Mouse (Mus musculus) small intestine, adult 2 months (tissue): ENCODE measurements around the gene Fam129a. TPM values are rescaled to one million over a fixed set of nuclear protein-coding genes. Genes with fewer than 3 reads are reported as not detected.

ENCODE experiments used
- H3K27ac ChIP-seq: fragments of 200-500 bp; 2 replicates; pipeline ENCODE4 v1.5.1; 2012; ENCODE audit warnings: low read depth, low read length, control low read depth, inconsistent platforms; ENCODE audit not compliant: insufficient read depth
- H3K27me3 ChIP-seq: fragments of 200-500 bp; 2 replicates; pipeline ENCODE4 v1.6.1; 2012; ENCODE audit warnings: mild to moderate bottlenecking, moderate library complexity, low read length, inconsistent platforms; ENCODE audit not compliant: control insufficient read depth, insufficient read depth
- H3K36me3 ChIP-seq: fragments of 200-500 bp; 2 replicates; pipeline ENCODE4 v1.6.1; 2012; ENCODE audit warnings: mild to moderate bottlenecking, low read length, control low read depth, inconsistent platforms; ENCODE audit not compliant: control insufficient read depth, insufficient read depth
- H3K4me1 ChIP-seq: fragments of 200-500 bp; 2 replicates; pipeline ENCODE4 v1.6.1; 2012; ENCODE audit warnings: low read length, inconsistent platforms, mixed read lengths; ENCODE audit not compliant: control insufficient read depth, insufficient read depth, insufficient read length
- H3K4me3 ChIP-seq: fragments of 200-500 bp; 2 replicates; pipeline ENCODE4 v1.5.1; 2012; ENCODE audit warnings: low read depth, mild to moderate bottlenecking, control low read depth, inconsistent platforms, low read length, moderate library complexity
- CTCF ChIP-seq: fragments of 200-500 bp; IDR thresholded peaks from 2 replicates; pipeline ENCODE4 v1.5.1; 2012; ENCODE audit warnings: low read depth, mild to moderate bottlenecking, control low read depth, inconsistent platforms, low read length, moderate library complexity, mixed read lengths; ENCODE audit not compliant: insufficient replicate concordance, insufficient read length; ENCODE audit errors: extremely low read depth
- POLR2A ChIP-seq: fragments of 200-500 bp; IDR thresholded peaks from 2 replicates; pipeline ENCODE4 v1.6.1; 2012; ENCODE audit warnings: low read depth, mild to moderate bottlenecking, control low read depth, inconsistent platforms, low read length, moderate library complexity
- WGBS: fragments of 180-500 bp; shearing (Covaris S2); methylation state at CpG from one replicate; pipeline ENCODE4 v1.1.7; 2018; 5-methylcytosine and 5-hydroxymethylcytosine counted together
- polyA plus RNA-seq: library from polyadenylated mRNA; depleted of rRNA; stranded (reverse); fragments of >200 nt; gene quantifications from 2 replicates; pipeline ENCODE4 v1.2.3, GENCODE M21; 2012

The Fam129a gene
- polyA plus RNA-seq, 1 experiment = 1.6 TPM

DNA sequence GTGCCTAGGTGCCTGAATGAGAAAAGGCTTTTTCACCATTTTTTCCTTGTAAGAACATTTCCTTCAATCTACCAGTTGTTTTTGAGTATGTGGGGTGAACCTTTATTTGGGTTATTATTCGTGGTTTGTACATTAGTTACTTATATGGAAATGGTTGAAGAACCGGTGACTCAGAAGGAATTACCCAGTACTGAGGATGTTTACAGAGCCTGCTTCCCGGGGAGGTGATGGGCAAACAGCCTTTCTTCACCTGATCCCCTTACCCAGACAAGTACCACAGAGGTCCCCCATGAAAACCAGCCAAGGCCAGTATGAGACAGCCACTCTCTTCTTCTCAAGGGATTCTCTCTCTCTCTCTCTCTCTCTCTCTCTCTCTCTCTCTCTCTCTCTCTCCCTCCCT lies 47.3 kb downstream of the Fam129a start:
- 0 out of 2 replicates have a peak, but pooled peaks cover 3% of the 10 kb centered on the region for H3K4me1 ChIP-seq
- no peak for TF ChIP-seq CTCF
- H3K36me3 ChIP-seq = no peaks in the 10 kb centered on the region
- no peak overlapping the region for H3K27ac ChIP-seq
- WGBS = 29% methylated on average over 3 of the region's 3 CpGs
- no peak overlapping the region for H3K4me3 ChIP-seq
- 0 out of 2 replicates have a peak, but pooled peaks cover 3% of the 10 kb centered on the region for H3K27me3 ChIP-seq

DNA sequence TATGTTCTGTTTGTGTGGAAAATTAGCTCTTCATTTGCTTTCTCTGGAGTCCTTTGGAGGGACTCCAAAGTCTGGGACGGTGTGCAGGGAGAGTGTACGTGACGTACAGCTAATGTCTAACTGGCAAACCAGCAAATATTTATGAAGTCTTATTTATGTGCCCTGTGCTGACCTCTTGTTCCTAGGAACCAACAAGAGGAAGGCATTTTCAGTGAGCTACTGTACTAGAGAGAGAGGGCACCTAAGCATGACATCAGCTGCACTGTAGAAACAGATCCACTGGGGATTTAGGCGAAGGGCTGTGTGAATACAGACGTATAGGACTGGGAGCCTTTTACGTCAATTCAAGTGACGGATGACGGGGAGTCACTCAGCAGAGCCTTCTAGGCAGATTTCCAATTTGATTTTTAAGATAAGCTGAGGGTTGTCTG lies 48.3 kb downstream of the Fam129a start:
- no peak overlapping the region for H3K4me3 ChIP-seq
- TF ChIP-seq CTCF (no peak), POLR2A (no peak)
- 61% methylated on average over 8 of the region's 8 CpGs for WGBS
- H3K27me3 ChIP-seq = 0 out of 2 replicates have a peak, but pooled peaks cover 3% of the 10 kb centered on the region
- H3K4me1 ChIP-seq = 0 out of 2 replicates have a peak, but pooled peaks cover 3% of the 10 kb centered on the region
- H3K27ac ChIP-seq = no peak overlapping the region
- no peaks in the 10 kb centered on the region for H3K36me3 ChIP-seq

DNA sequence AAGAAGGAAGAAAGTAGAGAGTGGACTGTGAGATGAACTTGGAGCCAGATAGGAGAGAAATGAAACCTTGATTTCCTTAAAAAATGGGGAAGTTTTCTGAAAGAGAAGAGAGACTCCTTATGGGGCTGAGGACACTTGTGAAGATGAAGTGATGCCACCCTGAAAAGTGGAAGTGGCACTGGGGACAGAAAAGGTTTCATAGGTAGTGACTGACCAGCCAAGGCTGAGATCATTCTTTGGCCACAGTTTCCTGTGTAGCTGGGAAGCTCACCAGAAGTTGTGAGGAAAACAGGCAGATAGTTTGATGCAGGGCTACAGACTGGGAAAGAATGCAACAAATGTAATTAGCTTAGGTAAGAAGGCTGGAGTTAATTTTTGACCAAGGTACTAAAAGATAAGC lies 49.7 kb downstream of the Fam129a start:
- Histone ChIP-seq H3K4me3 (no peak overlapping the region), H3K27ac (no peak overlapping the region), H3K4me1 (0 out of 2 replicates have a peak, but pooled peaks cover 3% of the 10 kb centered on the region), H3K27me3 (0 out of 2 replicates have a peak, but pooled peaks cover 3% of the 10 kb centered on the region), H3K36me3 (no peaks in the 10 kb centered on the region)
- no peak for TF ChIP-seq CTCF
- no peak for TF ChIP-seq POLR2A

DNA sequence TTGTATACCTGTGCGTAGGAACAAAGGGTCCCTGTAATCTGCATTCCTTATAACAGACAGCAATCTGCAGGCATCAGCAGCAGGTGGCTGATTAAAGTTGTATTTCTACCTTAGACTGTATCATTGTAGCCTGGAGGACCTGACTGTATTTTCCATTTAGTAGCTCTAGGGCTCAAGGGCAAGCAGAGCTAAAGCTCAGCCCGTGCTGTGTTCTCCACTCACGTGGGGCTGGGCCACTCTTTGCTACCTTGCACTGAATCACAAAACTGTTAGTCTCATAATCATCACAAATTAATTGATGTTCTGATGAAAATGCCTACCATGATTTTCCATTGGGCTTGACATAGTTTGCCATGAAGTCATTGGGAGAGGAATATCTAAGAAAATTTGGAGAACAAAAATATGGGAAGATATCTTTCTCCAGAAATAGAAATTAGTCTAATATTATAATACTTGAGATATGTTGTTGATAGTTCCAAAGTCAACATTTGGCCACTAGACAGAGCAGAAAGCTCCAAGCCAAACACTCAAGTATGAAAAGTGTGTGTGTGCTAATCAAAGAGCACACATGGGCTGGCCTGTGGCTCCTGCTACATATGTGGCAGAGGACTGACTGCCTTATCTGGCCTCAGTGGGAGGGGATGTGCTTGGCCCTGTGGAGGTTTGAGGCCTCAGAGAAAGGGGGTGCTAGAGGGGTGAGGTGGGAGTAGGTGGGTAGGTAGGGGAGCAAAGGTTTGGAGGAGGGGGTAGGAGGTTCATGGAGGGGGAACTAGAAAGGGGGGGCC lies 53.6 kb downstream of the Fam129a start:
- H3K27ac ChIP-seq = no peak overlapping the region
- H3K4me3 ChIP-seq = no peak overlapping the region
- no peak for TF ChIP-seq POLR2A
- no peak for TF ChIP-seq CTCF
- WGBS = 88% methylated on average over 3 of the region's 3 CpGs
- H3K36me3 ChIP-seq = no peaks in the 10 kb centered on the region
- H3K4me1 ChIP-seq = 0 out of 2 replicates have a peak, but pooled peaks cover 3% of the 10 kb centered on the region
- H3K27me3 ChIP-seq = 0 out of 2 replicates have a peak, but pooled peaks cover 3% of the 10 kb centered on the region

DNA sequence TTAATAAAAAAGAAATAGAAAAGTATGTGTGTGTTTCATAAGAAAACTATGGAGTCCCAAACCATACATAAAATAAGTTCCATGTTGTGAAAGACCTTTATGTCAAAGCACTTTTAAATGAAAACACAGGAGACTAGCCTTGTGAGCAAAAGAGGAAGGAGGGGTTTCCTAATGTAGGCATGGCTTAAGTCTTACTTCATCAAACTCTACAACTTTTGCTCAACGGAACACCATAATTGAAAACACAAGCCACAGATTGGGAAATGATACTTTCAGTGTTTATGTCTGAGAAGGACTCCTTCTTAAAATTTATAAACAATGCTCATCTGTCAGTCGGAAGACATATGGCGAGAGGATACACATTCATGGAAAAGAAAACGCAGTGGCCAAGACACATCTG lies 54.3 kb downstream of the Fam129a start:
- WGBS = 79% methylated on average over 4 of the region's 4 CpGs
- Histone ChIP-seq H3K4me3 (no peak overlapping the region), H3K36me3 (no peaks in the 10 kb centered on the region), H3K27me3 (0 out of 2 replicates have a peak, but pooled peaks cover 3% of the 10 kb centered on the region), H3K27ac (no peak overlapping the region), H3K4me1 (0 out of 2 replicates have a peak, but pooled peaks cover 3% of the 10 kb centered on the region)
- no peak for TF ChIP-seq POLR2A
- TF ChIP-seq CTCF = no peak

DNA sequence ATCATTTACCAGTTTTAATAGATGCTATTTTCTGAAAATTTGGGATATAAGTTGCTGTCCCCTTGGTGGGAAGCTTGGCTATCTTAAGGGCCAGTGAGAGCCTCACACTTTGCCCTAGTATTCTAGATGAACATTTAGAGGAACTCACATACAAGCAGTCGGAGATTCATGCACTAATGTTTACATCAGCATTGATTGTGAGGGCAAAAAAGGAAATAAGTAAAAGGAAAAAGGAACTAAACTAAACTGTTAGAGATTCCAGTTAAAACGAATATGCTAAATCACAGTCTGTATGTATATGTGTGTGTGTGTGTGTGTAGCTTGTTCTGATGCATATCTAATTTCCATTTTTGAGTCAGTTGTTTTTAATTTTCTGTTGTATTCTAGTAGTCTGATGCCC lies 54.7 kb downstream of the Fam129a start:
- Histone ChIP-seq H3K4me1 (0 out of 2 replicates have a peak, but pooled peaks cover 3% of the 10 kb centered on the region), H3K27me3 (0 out of 2 replicates have a peak, but pooled peaks cover 3% of the 10 kb centered on the region), H3K36me3 (no peaks in the 10 kb centered on the region), H3K27ac (no peak overlapping the region), H3K4me3 (no peak overlapping the region)
- TF ChIP-seq CTCF = no peak
- TF ChIP-seq POLR2A = no peak
- 68% methylated on average over 2 of the region's 2 CpGs for WGBS

DNA sequence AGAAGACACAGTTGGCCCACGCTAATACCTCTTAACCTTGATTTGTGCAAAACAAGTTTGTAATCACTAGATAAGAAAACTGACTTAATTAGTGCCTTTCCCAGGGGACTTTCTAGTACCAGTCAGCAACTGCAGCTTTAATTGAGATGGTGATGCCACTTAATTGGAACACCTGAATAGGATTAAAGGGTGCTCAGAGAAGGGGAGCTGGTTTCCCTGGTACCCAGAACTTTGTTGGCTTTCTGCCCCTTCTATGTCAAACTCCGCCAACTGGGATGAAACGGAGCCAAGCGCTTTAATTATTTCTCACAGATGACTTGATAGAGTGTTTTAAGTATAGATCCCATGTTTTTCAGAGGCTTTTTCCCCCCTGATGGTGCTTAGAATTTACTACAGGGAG lies 55.6 kb downstream of the Fam129a start:
- no peak overlapping the region for H3K4me3 ChIP-seq
- TF ChIP-seq CTCF (no peak), POLR2A (no peak)
- H3K36me3 ChIP-seq = no peaks in the 10 kb centered on the region
- 0 out of 2 replicates have a peak, but pooled peaks cover 3% of the 10 kb centered on the region for H3K27me3 ChIP-seq
- no peaks in the 10 kb centered on the region for H3K4me1 ChIP-seq
- WGBS = 84% methylated on average over 4 of the region's 4 CpGs
- no peak overlapping the region for H3K27ac ChIP-seq
